Mouse (Mus musculus): Measurements from ENCODE around the gene Lyve1.

GRCm38 (mm10) chr7:110809585-110810557, 53.2 kb downstream of the Lyve1 start:
- TF ChIP-seq CTCF (IDR thresholded peaks at IDR 0.05) (no peak), EP300 (IDR thresholded peaks at IDR 0.05) (no peak)
